Mouse (Mus musculus) stomach, embryonic 15.5 days (tissue): ENCODE data around the gene Calhm4. TPM values are rescaled to one million over a fixed set of nuclear protein-coding genes. Genes with fewer than 3 reads are reported as not detected.

Experiments used
- ATAC-seq: fragments of 200-750 bp; cut with Nextera tagmentation; 2 replicates; pipeline ENCODE4 v1.8.0; 2017; ENCODE audit warnings: low read depth, moderate number of reproducible peaks, moderate TSS enrichment; ENCODE audit not compliant: insufficient read depth, low FRiP score
- H3K27ac ChIP-seq: fragments of 300-500 bp; sonication (generic); 2 replicates; pipeline ENCODE4 v1.5.1; 2015; ENCODE audit warnings: mild to moderate bottlenecking, inconsistent platforms
- H3K27me3 ChIP-seq: fragments of 300-500 bp; sonication (generic); replicated peaks from 2 replicates; pipeline ENCODE4 v1.6.1; 2015; ENCODE audit warnings: inconsistent platforms
- H3K36me3 ChIP-seq: fragments of 300-500 bp; sonication (generic); 2 replicates; pipeline ENCODE4 v1.6.1; 2015; ENCODE audit warnings: inconsistent platforms
- H3K4me1 ChIP-seq: fragments of 300-500 bp; sonication (generic); 2 replicates; pipeline ENCODE4 v1.6.1; 2015; ENCODE audit warnings: inconsistent platforms
- H3K4me2 ChIP-seq: fragments of 300-500 bp; sonication (generic); 2 replicates; pipeline ENCODE4 v1.6.1; 2015; ENCODE audit warnings: mild to moderate bottlenecking, inconsistent platforms
- H3K4me3 ChIP-seq: fragments of 300-500 bp; sonication (generic); replicated peaks from 2 replicates; pipeline ENCODE4 v1.5.1; 2015; ENCODE audit warnings: inconsistent platforms
- H3K9ac ChIP-seq: fragments of 300-500 bp; sonication (generic); 2 replicates; pipeline ENCODE4 v1.6.1; 2015; ENCODE audit warnings: inconsistent platforms
- H3K9me3 ChIP-seq: fragments of 300-500 bp; sonication (generic); 2 replicates; pipeline ENCODE4 v1.6.1; 2016; ENCODE audit warnings: inconsistent platforms
- WGBS: fragments of 180-500 bp; shearing (Covaris S2); methylation state at CpG from one replicate; pipeline ENCODE4 v1.1.7; 2015; 5-methylcytosine and 5-hydroxymethylcytosine counted together
- polyA plus RNA-seq: library from polyadenylated mRNA; unstranded; fragments of >200 nt; fragmentation: Nextera tagmentation; extraction: Ambion mirVana; gene quantifications from 2 replicates; pipeline ENCODE4 v1.2.1, GENCODE M21; 2015

Gene Calhm4
- not detected in 2 replicates for polyA plus RNA-seq

DNA sequence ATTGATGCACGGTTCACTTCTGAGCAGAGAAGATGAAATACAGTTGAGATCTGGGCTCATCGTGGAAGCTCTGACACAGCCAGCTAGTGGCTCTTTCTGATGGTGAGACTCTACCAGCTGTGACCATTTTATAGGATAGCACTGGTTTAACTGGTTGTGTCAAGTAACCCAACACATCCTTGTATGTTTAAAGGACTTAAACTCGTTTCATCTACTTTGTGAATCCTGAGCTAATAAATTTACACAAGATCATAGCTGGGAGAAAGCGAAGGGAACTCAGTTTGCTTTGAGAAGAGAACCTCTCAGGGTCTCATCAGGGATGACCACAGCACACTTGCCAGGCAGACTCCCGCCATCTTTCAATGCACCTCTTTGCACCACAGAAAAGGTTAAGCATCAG lies at the start of gene Calhm4:
TSS of gene Calhm4 (minus strand) at position 101 of the 400 bp plus-strand sequence.
- no peak within 1 kb of the TSS for H3K9ac ChIP-seq
- ATAC-seq, result no peak
- WGBS, result 79% methylated on average over 5 of the region's 5 CpGs
- H3K36me3 ChIP-seq, result no peaks in the 10 kb centered on the region
- H3K4me3 ChIP-seq, result no peak within 1 kb of the TSS
- no peaks in the 10 kb centered on the region for H3K27me3 ChIP-seq
- H3K4me1 ChIP-seq, result no peaks in the 10 kb centered on the region
- H3K27ac ChIP-seq, result no peak within 1 kb of the TSS
- no peaks in the 10 kb centered on the region for H3K9me3 ChIP-seq
- no peak within 1 kb of the TSS for H3K4me2 ChIP-seq

DNA sequence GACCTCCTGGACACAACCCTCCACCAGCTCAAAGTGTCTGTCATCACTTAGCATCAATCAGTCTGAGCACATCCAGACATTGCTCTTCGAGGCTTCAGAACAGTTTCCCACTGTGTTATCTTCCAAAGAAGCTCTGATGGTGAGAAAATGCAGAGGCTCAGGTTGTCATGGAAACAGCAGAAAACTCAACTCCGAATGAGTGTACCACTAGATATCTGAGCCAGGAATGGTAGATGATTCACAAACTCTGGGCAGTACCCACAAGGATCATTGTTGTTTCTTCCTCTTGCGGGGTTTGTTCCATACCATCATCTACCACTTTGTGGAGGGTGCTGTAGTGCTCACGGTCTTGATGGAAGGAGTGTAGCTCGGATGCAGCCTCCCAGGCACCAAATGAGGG lies 47.8 kb upstream of the Calhm4 start:
- Histone ChIP-seq H3K4me2 (no peak overlapping the region), H3K36me3 (no peaks in the 10 kb centered on the region), H3K4me3 (no peak overlapping the region), H3K27ac (no peak overlapping the region), H3K9me3 (no peaks in the 10 kb centered on the region), H3K9ac (no peak overlapping the region), H3K4me1 (no peaks in the 10 kb centered on the region), H3K27me3 (no peaks in the 10 kb centered on the region)
- WGBS, result 60% methylated on average over 5 of the region's 5 CpGs
- ATAC-seq, result no peak

DNA sequence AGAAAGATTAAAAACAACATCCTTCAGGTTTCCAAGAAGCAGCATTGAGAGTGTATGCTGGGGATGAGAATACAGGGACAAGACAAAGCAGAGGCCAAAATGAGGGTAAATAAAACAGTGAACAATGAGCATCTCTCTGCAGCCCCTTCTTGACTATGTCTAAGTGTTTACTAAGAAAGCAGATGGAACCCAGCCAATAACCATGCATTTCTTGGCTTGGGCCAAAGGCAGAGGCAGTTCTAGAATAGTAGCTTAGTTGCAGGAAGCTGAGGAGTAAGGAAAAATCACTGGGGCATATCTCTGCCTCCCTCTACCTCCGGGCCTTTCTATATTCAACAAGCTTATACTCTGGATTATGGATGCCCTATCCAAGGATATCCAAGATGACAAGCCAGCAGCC lies 46.4 kb upstream of the Calhm4 start:
- no peak overlapping the region for H3K4me3 ChIP-seq
- no peak for ATAC-seq
- no peaks in the 10 kb centered on the region for H3K9me3 ChIP-seq
- H3K4me1 ChIP-seq, result no peaks in the 10 kb centered on the region
- H3K9ac ChIP-seq, result no peak overlapping the region
- no peaks in the 10 kb centered on the region for H3K27me3 ChIP-seq
- H3K4me2 ChIP-seq, result no peak overlapping the region
- 78% methylated on average over 1 of the region's 1 CpGs for WGBS
- H3K36me3 ChIP-seq, result no peaks in the 10 kb centered on the region
- no peak overlapping the region for H3K27ac ChIP-seq

DNA sequence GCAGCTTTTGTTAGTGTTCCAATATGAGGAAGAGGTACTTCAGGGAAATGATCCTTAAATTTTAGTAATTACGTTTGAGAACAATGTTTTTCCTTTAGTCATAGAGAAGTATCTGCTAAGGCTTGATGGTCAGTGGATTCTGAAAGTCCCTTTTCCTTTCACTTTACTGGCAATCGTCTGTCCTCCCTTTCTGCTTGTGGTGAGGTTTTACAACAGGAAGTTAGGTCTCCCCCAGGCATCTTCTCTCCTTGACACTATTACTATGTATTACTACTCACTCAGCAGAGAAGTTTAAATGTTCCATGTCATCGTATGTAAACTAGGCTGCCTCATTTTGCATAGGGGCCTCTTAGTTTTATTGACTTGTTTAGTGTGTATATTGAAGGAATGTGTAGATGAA lies 45.4 kb upstream of the Calhm4 start:
- Histone ChIP-seq H3K36me3 (no peaks in the 10 kb centered on the region), H3K9ac (no peak overlapping the region), H3K27me3 (no peaks in the 10 kb centered on the region), H3K4me2 (no peak overlapping the region), H3K4me3 (no peak overlapping the region), H3K4me1 (no peaks in the 10 kb centered on the region), H3K27ac (no peak overlapping the region), H3K9me3 (no peaks in the 10 kb centered on the region)
- 68% methylated on average over 3 of the region's 3 CpGs for WGBS
- ATAC-seq, result no peak

DNA sequence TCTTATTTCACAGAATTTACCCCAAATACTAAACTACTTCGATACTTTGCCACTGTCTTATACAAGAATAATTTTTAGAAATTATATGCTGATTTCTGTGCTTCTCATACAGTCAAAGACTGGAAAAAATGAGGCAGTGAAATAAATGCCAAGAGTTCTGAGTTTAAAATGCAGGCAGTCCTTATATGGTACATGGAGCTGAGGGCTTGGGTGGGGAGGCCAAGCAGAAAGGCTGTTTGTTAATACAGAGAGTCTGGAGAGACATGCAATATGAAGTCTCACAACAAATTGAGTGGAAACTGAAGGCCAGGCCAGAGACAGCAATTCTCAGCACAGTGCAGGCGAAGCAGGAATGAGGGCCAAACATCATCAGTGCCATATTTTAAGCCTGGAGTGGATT lies 44.4 kb upstream of the Calhm4 start:
- Histone ChIP-seq H3K36me3 (no peaks in the 10 kb centered on the region), H3K27ac (no peak overlapping the region), H3K4me1 (no peaks in the 10 kb centered on the region), H3K4me2 (no peak overlapping the region), H3K9me3 (no peaks in the 10 kb centered on the region), H3K9ac (no peak overlapping the region), H3K4me3 (no peak overlapping the region), H3K27me3 (no peaks in the 10 kb centered on the region)
- WGBS, result 65% methylated on average over 2 of the region's 2 CpGs
- no peak; the same call in 1 of the 2 replicates for ATAC-seq

DNA sequence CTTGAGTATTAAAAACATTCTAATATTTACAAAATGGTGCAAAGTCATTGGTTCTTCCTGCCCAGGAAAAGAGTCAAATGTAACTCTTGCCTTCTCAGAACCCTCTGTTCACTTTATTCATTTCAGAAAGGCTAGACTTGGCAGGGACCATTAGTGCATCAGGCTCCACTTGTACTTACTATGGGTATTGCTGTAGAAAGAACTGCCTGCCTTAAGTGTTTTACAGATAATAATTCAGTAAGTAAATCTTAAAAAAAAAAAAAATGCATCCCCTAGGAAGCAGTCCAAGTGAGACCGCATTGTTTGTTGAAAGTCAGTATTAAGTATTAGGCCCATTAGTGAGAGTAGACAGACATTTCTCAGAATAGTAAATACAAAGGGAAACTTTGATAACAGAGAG lies 42.4 kb upstream of the Calhm4 start:
- no peak for ATAC-seq
- Histone ChIP-seq H3K9ac (no peak overlapping the region), H3K4me3 (no peak overlapping the region), H3K27me3 (no peaks in the 10 kb centered on the region), H3K9me3 (no peaks in the 10 kb centered on the region), H3K27ac (no peak overlapping the region), H3K36me3 (no peaks in the 10 kb centered on the region), H3K4me2 (no peak overlapping the region), H3K4me1 (no peaks in the 10 kb centered on the region)
- WGBS, result 71% methylated on average over 1 of the region's 1 CpGs

DNA sequence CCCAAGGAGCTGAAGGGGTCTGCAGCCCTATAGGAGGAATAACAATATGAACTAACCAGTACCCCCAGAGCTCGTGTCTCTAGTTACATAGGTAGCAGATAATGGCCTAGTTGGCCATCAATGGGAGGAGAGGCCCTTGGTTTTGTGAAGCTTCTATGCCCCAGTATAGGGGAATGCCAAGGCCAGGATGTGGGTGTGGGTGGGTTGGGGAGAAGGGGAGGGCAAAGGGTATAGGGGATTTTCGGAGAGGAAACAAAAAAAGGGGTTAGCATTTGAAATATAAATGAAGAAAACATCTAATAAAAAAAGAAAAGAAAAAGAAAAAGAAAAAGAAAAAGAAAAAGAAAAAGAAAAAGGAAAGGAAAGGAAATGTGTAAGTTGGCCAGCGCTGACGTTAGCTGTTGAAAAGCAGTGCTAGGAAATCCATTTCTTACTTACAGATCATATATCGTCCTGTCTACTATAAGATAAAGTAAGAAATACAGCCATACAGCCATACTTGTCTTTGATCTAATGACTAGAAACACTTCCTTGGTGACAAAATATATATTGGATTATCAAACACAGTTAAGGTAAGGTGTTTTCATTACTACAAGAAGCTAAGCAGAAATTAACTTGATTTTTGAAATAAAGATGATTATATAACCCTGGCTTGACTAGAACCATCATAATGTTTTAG lies 30.6 kb upstream of the Calhm4 start:
- H3K9me3 ChIP-seq, result no peaks in the 10 kb centered on the region
- no peak overlapping the region for H3K27ac ChIP-seq
- no peaks in the 10 kb centered on the region for H3K4me1 ChIP-seq
- H3K9ac ChIP-seq, result no peak overlapping the region
- H3K4me2 ChIP-seq, result no peak overlapping the region
- no peak for ATAC-seq
- WGBS, result 79% methylated on average over 5 of the region's 5 CpGs
- no peak overlapping the region for H3K4me3 ChIP-seq
- H3K36me3 ChIP-seq, result no peaks in the 10 kb centered on the region
- H3K27me3 ChIP-seq, result no peaks in the 10 kb centered on the region

DNA sequence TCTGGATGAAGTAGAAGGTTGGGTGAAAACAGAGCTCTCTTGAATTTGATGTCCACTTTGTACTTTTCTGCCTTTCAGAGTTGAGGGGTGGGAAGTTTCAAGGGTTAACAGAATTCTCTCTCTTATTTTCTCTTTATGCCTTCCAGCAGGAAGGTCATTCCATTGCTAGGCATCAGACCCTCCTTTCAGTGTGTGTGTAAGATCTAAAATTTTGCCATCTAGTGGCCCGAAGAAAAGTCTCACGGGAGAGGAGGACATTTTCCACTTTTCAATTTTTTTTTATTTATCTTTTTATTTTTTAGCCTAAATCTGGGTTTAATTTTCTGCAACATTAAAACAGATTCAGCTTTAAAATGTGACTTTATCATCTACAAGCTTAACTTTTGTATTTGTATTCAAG lies 27.5 kb upstream of the Calhm4 start:
- no peaks in the 10 kb centered on the region for H3K27me3 ChIP-seq
- ATAC-seq, result no peak

DNA sequence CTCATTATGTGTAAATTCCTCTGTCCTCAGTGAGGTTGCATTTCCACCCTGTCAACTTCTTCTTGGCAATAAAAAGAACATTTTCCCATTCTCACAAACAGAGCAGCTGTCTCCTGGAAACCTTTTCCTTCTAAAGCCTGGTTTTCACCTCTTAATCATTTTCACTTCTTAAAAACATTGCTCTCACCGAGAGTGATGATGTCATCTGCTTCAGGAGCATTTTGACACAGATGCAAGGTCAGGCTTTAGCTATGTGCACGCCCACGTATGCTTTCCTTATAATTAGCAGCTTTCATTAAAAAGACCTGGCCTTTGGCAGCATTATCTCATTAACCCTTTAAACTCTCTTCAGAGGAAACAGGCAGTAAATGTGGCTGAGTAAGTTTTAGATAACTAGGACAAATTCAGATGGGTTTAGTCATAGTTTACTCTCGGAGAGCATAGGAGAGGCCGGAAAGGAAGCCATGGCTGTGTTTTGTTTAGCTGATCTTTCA lies 26.9 kb upstream of the Calhm4 start:
- Histone ChIP-seq H3K4me2 (peak overlapping the region; percentile 6; the same call in 1 of the 2 replicates), H3K9ac (no peak overlapping the region), H3K4me1 (no peaks in the 10 kb centered on the region), H3K4me3 (no peak overlapping the region), H3K27me3 (no peaks in the 10 kb centered on the region), H3K9me3 (no peaks in the 10 kb centered on the region), H3K36me3 (no peaks in the 10 kb centered on the region), H3K27ac (no peak overlapping the region)
- 26% methylated on average over 5 of the region's 5 CpGs for WGBS
- no peak for ATAC-seq

More for the DNA sequence above, 27.5 kb upstream of the Calhm4 start:
- no peak overlapping the region; the same call in 1 of the 2 replicates for H3K4me2 ChIP-seq
- H3K4me3 ChIP-seq, result no peak overlapping the region
- WGBS, result 44% methylated on average over 2 of the region's 2 CpGs
- H3K4me1 ChIP-seq, result no peaks in the 10 kb centered on the region
- H3K36me3 ChIP-seq, result no peaks in the 10 kb centered on the region
- H3K9ac ChIP-seq, result no peak overlapping the region
- H3K9me3 ChIP-seq, result no peaks in the 10 kb centered on the region
- H3K27ac ChIP-seq, result no peak overlapping the region

DNA sequence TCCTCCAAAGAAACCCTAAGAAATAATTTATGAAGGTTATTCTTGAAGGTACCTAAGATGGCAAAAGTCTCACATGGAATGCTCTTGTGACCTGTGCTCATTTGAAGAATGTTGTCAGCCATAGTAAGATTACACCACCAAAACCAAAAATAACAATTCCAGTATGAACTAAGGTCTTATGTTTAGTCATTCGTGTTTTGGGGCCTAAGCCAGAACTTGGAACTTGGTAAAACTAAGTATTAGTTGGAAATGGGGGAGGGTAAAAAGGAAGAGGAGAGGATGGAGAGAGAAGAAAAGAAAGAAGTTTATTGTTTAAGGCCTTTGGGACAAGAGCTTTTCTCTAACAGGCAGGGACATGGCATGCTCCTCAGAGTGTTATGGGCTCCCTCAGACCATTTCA lies 25.5 kb upstream of the Calhm4 start:
- no peak overlapping the region for H3K4me2 ChIP-seq
- H3K4me1 ChIP-seq, result no peaks in the 10 kb centered on the region
- no peak overlapping the region for H3K4me3 ChIP-seq
- WGBS, result 71% methylated on average over 1 of the region's 1 CpGs
- no peaks in the 10 kb centered on the region for H3K27me3 ChIP-seq
- H3K36me3 ChIP-seq, result no peaks in the 10 kb centered on the region
- no peak overlapping the region for H3K9ac ChIP-seq
- no peak overlapping the region for H3K27ac ChIP-seq
- no peak for ATAC-seq
- no peaks in the 10 kb centered on the region for H3K9me3 ChIP-seq

DNA sequence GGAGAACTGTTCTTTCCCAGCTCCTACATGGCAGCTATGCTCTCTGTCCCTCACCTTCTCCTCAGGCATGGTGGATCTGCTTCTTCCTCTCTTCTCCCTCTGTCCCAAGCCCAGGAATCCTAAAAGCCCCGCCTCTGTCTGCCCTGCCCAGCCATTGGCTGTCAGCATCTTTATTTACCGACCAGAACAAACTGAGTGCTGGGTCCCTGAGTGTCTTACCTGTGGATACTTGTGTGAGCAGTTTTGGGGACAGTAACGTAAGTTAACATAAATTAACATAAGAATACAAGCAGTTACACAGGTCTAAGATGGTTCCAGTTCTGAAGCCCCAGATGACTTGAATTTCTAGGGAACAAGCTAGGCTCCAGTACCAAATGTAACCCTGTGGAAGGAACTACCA lies 22.5 kb upstream of the Calhm4 start:
- 44% methylated on average over 3 of the region's 3 CpGs for WGBS

DNA sequence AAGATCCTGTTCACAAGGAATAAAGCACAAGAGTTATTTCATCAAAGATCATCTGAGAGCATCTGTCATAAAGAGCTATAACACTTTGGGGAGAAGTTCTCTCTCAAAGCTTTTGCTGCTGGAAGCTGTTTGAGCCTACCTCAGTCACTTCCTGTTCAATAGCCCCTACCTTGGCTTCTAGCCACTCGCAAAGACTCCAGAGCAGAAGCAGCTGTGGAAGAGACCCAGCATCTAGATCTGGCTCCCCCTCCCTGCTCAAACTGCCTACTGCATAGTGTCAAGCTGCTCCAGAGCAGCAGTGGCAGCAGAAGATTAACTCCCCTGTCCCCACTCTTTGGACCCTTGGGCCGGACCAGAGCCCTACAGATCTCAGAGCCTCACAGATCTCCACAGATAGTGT lies 9.9 kb upstream of the Calhm4 start:
- Histone ChIP-seq H3K9me3 (no peaks in the 10 kb centered on the region), H3K4me1 (no peaks in the 10 kb centered on the region), H3K36me3 (no peaks in the 10 kb centered on the region), H3K4me3 (no peak overlapping the region), H3K27me3 (no peaks in the 10 kb centered on the region), H3K27ac (no peak overlapping the region), H3K4me2 (no peak overlapping the region), H3K9ac (no peak overlapping the region)
- 61% methylated on average over 2 of the region's 2 CpGs for WGBS
- no peak for ATAC-seq

More for the DNA sequence above, 22.5 kb upstream of the Calhm4 start:
- no peaks in the 10 kb centered on the region for H3K36me3 ChIP-seq
- H3K27ac ChIP-seq, result no peak overlapping the region
- H3K4me3 ChIP-seq, result no peak overlapping the region
- H3K4me1 ChIP-seq, result no peaks in the 10 kb centered on the region
- H3K9ac ChIP-seq, result no peak overlapping the region
- no peaks in the 10 kb centered on the region for H3K27me3 ChIP-seq
- no peaks in the 10 kb centered on the region for H3K9me3 ChIP-seq
- ATAC-seq, result no peak
- H3K4me2 ChIP-seq, result no peak overlapping the region

DNA sequence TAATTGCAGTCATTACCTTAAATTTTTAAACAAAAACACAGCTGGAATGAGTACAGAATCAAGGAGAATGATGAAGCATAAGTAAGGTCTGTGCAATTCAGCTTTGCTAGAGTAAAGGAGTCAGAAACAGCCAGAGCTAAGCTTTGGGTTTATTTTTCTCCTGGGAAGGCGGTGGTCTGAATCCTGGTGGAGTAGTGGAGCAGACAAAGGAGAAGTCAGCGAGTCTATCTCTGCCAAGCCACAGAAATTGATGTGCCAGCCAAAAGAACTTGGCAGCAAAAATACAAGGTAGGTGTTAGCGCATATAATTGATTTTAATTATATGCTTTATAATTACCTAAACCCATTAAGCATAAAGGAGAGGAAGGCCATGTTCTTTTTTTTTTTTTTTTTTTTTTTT lies 6.7 kb downstream of the Calhm4 start, which contains the start of gene Trappc3l:
TSS of gene Trappc3l (plus strand) at position 197 of the 400 bp plus-strand sequence.
- no peak within 1 kb of the TSS for H3K9ac ChIP-seq
- no peak within 1 kb of the TSS for H3K4me3 ChIP-seq
- H3K27me3 ChIP-seq, result no peaks in the 10 kb centered on the region
- no peak for ATAC-seq
- H3K4me2 ChIP-seq, result no peak within 1 kb of the TSS
- no peaks in the 10 kb centered on the region for H3K4me1 ChIP-seq
- 80% methylated on average over 3 of the region's 3 CpGs for WGBS
- H3K9me3 ChIP-seq, result no peaks in the 10 kb centered on the region
- H3K27ac ChIP-seq, result no peak within 1 kb of the TSS
- H3K36me3 ChIP-seq, result no peaks in the 10 kb centered on the region
